Mouse (Mus musculus) G1E (cell line): ENCODE measurements around the gene Tm7sf3. TPM values are rescaled to one million over a fixed set of nuclear protein-coding genes. Genes with fewer than 3 reads are reported as not detected.

Experiments
- ATAC-seq: 2 replicates; pipeline ENCODE4 v1.8.0; 2016; ENCODE audit warnings: mild to moderate bottlenecking; ENCODE audit not compliant: insufficient number of reproducible peaks, poor library complexity, low FRiP score, severe bottlenecking; ENCODE audit errors: extremely low read depth
- DNase-seq: peaks from one replicate; pipeline ENCODE4 v3.0.0; 2012; ENCODE audit warnings: low spot score
- H3K27me3 ChIP-seq: 2 replicates; pipeline ENCODE4 v1.6.1; 2012; ENCODE audit warnings: mild to moderate bottlenecking, low read length, inconsistent platforms; ENCODE audit not compliant: insufficient read depth
- H3K36me3 ChIP-seq: replicated peaks from 2 replicates; pipeline ENCODE3; 2012; ENCODE audit warnings: mild to moderate bottlenecking, inconsistent platforms
- H3K4me1 ChIP-seq: 2 replicates; pipeline ENCODE4 v1.6.1; 2012; ENCODE audit warnings: low read depth, low read length, inconsistent platforms, mixed read lengths; ENCODE audit not compliant: insufficient read depth
- H3K4me3 ChIP-seq: 2 replicates; pipeline ENCODE4 v1.5.1; 2012; ENCODE audit warnings: low read depth, mild to moderate bottlenecking, inconsistent platforms, low read length, moderate library complexity, mixed read lengths
- H3K9me3 ChIP-seq: replicated peaks from 2 replicates; pipeline ENCODE4 v1.6.1; 2012; ENCODE audit warnings: inconsistent platforms
- CTCF ChIP-seq: IDR thresholded peaks from 2 replicates; pipeline ENCODE4 v1.5.1; 2012; ENCODE audit warnings: low read depth, low read length, inconsistent platforms, mixed read lengths
- GATA1 ChIP-seq: IDR thresholded peaks from 2 replicates; pipeline ENCODE4 v1.6.1; 2012; ENCODE audit warnings: borderline replicate concordance, low read length, inconsistent platforms, mixed read lengths
- GATA2 ChIP-seq: IDR thresholded peaks from 2 replicates; pipeline ENCODE4 v1.6.1; 2012; ENCODE audit warnings: low read depth, low read length, inconsistent platforms, borderline replicate concordance
- POLR2AphosphoS5 ChIP-seq: IDR thresholded peaks from 2 replicates; pipeline ENCODE4 v1.6.1; 2012; ENCODE audit warnings: low read depth, low read length, inconsistent platforms; ENCODE audit not compliant: insufficient replicate concordance
- TAL1 ChIP-seq: conservative IDR thresholded peaks from 2 replicates; pipeline ENCODE4 v1.6.1; 2012; ENCODE audit warnings: low read depth, low read length, inconsistent platforms, mixed read lengths
- polyA plus RNA-seq: library from polyadenylated mRNA; stranded (reverse); fragments of >175 nt; gene quantifications from 2 replicates; pipeline ENCODE4 v1.2.3, GENCODE M21; 2012
- total RNA-seq, 2 experiments: library from RNA; stranded (forward) in 1 of 2; stranded (reverse) in 1 of 2; fragments of 200-1000 nt in 1 of 2; fragments of >200 nt in 1 of 2; fragmentation: Nextera tagmentation in 1 of 2; gene quantifications; 2 replicates each; pipeline ENCODE4 v1.2.3; 2014 to 2017

The Tm7sf3 gene
- total and polyA plus RNA-seq, 3 experiments: 24.7 to 27.8 (median 25.0) TPM

GRCm38 (mm10) chr6:146670956-146671855 lies 28.6 kb upstream of the Tm7sf3 start:
- ATAC-seq (no peak), DNase-seq (no peak)
- TF ChIP-seq POLR2AphosphoS5 (no peak), TAL1 (no peak), GATA1 (no peak), GATA2 (no peak), CTCF (no peak)
- Histone ChIP-seq H3K9me3 (peaks cover 8% of the 10 kb centered on the region), H3K4me3 (no peak overlapping the region), H3K36me3 (no peaks in the 10 kb centered on the region), H3K4me1 (no peaks in the 10 kb centered on the region), H3K27me3 (peaks cover 3% of the 10 kb centered on the region)

- ATAC-seq: no peak
- H3K4me1 ChIP-seq: peaks cover 2% of the 10 kb centered on the region; the same call in 1 of the 2 replicates
These were observed 26.0 kb upstream of the Tm7sf3 start for GRCm38 (mm10) chr6:146668606-146669005.

GRCm38 (mm10) chr6:146666811-146667210 lies 24.2 kb upstream of the Tm7sf3 start:
- DNase-seq (no peak), ATAC-seq (no peak)
- Histone ChIP-seq H3K36me3 (no peaks in the 10 kb centered on the region), H3K27me3 (no peaks in the 10 kb centered on the region), H3K4me1 (peaks cover 2% of the 10 kb centered on the region; the same call in 1 of the 2 replicates), H3K9me3 (peaks cover 8% of the 10 kb centered on the region), H3K4me3 (no peak overlapping the region)
- no peak for TF ChIP-seq GATA1
- no peak for TF ChIP-seq TAL1

More at GRCm38 (mm10) chr6:146668606-146669005, 26.0 kb upstream of the Tm7sf3 start:
- DNase-seq: no peak
- Histone ChIP-seq H3K27me3 (no peaks in the 10 kb centered on the region), H3K9me3 (peaks cover 8% of the 10 kb centered on the region), H3K4me3 (no peak overlapping the region), H3K36me3 (no peaks in the 10 kb centered on the region)
- TF ChIP-seq TAL1: no peak
- TF ChIP-seq GATA2: no peak
- TF ChIP-seq CTCF: no peak
- TF ChIP-seq GATA1: no peak
- TF ChIP-seq POLR2AphosphoS5: no peak

- TF ChIP-seq GATA2 (no peak), TAL1 (no peak)
- no peak for ATAC-seq
- H3K4me1 ChIP-seq: peaks cover 5% of the 10 kb centered on the region; the same call in 1 of the 2 replicates
These were observed 22.8 kb upstream of the Tm7sf3 start for GRCm38 (mm10) chr6:146665408-146665807.

GRCm38 (mm10) chr6:146664917-146665316 lies 22.3 kb upstream of the Tm7sf3 start:
- DNase-seq (no peak), ATAC-seq (no peak)
- peaks cover 5% of the 10 kb centered on the region; the same call in 1 of the 2 replicates for H3K4me1 ChIP-seq

More at GRCm38 (mm10) chr6:146665408-146665807, 22.8 kb upstream of the Tm7sf3 start:
- Histone ChIP-seq H3K9me3 (peaks cover 6% of the 10 kb centered on the region), H3K27me3 (no peaks in the 10 kb centered on the region), H3K36me3 (no peaks in the 10 kb centered on the region), H3K4me3 (no peak overlapping the region)
- DNase-seq: no peak

GRCm38 (mm10) chr6:146664116-146664515 lies 21.5 kb upstream of the Tm7sf3 start:
- H3K9me3 ChIP-seq: no peaks in the 10 kb centered on the region
- TF ChIP-seq TAL1 (no peak), POLR2AphosphoS5 (no peak), CTCF (no peak), GATA2 (no peak), GATA1 (no peak)
- no peaks in the 10 kb centered on the region for H3K27me3 ChIP-seq
- H3K36me3 ChIP-seq: no peaks in the 10 kb centered on the region
- H3K4me3 ChIP-seq: no peak overlapping the region
- DNase-seq: no peak
- ATAC-seq: no peak
- H3K4me1 ChIP-seq: peaks cover 5% of the 10 kb centered on the region; the same call in 1 of the 2 replicates

More at GRCm38 (mm10) chr6:146664917-146665316, 22.3 kb upstream of the Tm7sf3 start:
- TF ChIP-seq POLR2AphosphoS5: no peak
- no peak for TF ChIP-seq CTCF
- TF ChIP-seq GATA2: no peak
- no peak for TF ChIP-seq GATA1
- no peak for TF ChIP-seq TAL1
- Histone ChIP-seq H3K36me3 (no peaks in the 10 kb centered on the region), H3K27me3 (no peaks in the 10 kb centered on the region), H3K9me3 (peaks cover under 1% of the 10 kb centered on the region), H3K4me3 (no peak overlapping the region)
